In the genomic region with DNA sequence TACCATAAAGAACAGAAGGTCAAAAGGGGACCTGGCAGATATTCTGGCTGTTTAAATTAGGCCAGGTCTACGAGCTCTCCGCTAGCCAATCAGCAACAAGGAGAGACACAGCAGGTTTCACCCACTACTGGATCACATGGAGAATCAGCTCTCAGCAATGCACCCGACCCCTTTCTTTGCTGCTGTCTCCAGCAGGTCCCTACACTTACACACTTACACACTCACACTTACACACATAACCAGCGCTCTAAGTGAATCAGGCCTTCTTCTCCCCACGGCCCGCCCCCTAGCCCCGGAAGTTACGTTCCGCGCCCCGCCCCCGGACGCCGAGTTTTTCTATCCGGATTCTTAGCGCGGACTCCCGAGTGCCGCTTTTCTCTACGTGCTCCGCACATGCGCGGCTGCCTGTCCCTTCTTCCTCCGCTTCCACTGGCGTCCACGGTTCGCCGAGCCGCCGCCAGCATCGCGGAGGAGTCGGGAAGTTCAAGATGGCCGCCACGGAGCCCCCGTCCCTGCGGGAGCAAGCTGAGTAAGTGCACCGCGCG, we compare ENCODE assay signal across 8 mouse cellular contexts. TPM values are rescaled to one million over a fixed set of nuclear protein-coding genes. Genes with fewer than 3 reads are reported as not detected.
DNase-seq lines count a peak whose midpoint lies in the region; ATAC-seq lines count a peak whose summit lies in the region.

A gene (plus strand): TSS at position 137 of the 545 bp plus-strand sequence.

- H3K79me2 ChIP-seq in macrophage (ENCODE audit: inconsistent target): peaks cover 44% of the 10 kb centered on the region

- DNase-seq in WW6 (ENCODE audit: low read depth, low spot score): peak; percentile 64
- peak; percentile 82 to 90 for DNase-seq in cerebellum, postnatal 4 days (ENCODE audit: low spot score in 2 of 2)
- DNase-seq in gastrocnemius, adult 18-20 months (ENCODE audit: low spot score): peak; percentile 90
- DNase-seq in left cerebral cortex, adult 18-20 months (ENCODE audit: low spot score in 2 of 2): peak; percentile 95
- DNase-seq in right cerebral cortex, adult 18-20 months: peak; percentile 95
- DNase-seq in urinary bladder, postnatal 10 days (ENCODE audit: low spot score): peak; percentile 71

- peak within 1 kb of the TSS; percentile 96 for H3K4me3 ChIP-seq in hindbrain, embryonic 16.5 days (ENCODE audit: low read length)
- peak within 1 kb of the TSS; percentile 79 for H3K4me3 ChIP-seq in macrophage (ENCODE audit: inconsistent target)

- H3K27ac ChIP-seq in hindbrain, embryonic 16.5 days (ENCODE audit: low read depth, low read length): peak within 1 kb of the TSS; percentile 96
- H3K27ac ChIP-seq in macrophage: peak within 1 kb of the TSS; percentile 77

- H3K9me3 ChIP-seq in hindbrain, embryonic 16.5 days (ENCODE audit: control insufficient read depth, low read length): no peaks in the 10 kb centered on the region

- H3K27me3 ChIP-seq in hindbrain, embryonic 16.5 days (replicated peaks; ENCODE audit: control insufficient read depth, insufficient read depth, low read length): no peaks in the 10 kb centered on the region

- peak; percentile 85 for ATAC-seq in hindbrain, embryonic 16.5 days

- H3K4me1 ChIP-seq in hindbrain, embryonic 16.5 days (ENCODE audit: control insufficient read depth, insufficient read depth, low read depth, low read length): peaks cover 19% of the 10 kb centered on the region

- 1% methylated on average over 37 of the region's 40 CpGs for WGBS in hindbrain, embryonic 16.5 days
- under 1% methylated on average over 40 of the region's 40 CpGs for WGBS in macrophage (ENCODE audit: missing documents)

- H3K36me3 ChIP-seq in hindbrain, embryonic 16.5 days (ENCODE audit: control insufficient read depth, insufficient read depth, low read length): no peaks in the 10 kb centered on the region
- H3K36me3 ChIP-seq in macrophage (ENCODE audit: inconsistent target): no peaks in the 10 kb centered on the region

- H3K9ac ChIP-seq in hindbrain, embryonic 16.5 days (ENCODE audit: low read depth, low read length): peak within 1 kb of the TSS; percentile 93

- peak within 1 kb of the TSS; percentile 74 for H3K4me2 ChIP-seq in hindbrain, embryonic 16.5 days (ENCODE audit: low read length)

RNA-seq across cellular contexts. Expression of the gene that starts here (rescaled TPM):
- 10 to 100 TPM; 23.1 to 25.7 TPM for total RNA-seq in gastrocnemius, adult 18-20 months (2021)
- polyA plus RNA-seq in hindbrain, embryonic 16.5 days (2015; fragmentation: Nextera tagmentation; extraction: Ambion mirVana): 51.4 and 54.6 TPM in 2 replicates
- total RNA-seq in left cerebral cortex, adult 18-20 months (2021): 10 to 100 TPM; 81.7 to 83.0 TPM
- total RNA-seq in macrophage (2018; cell fraction: chromatin; rRNA removed): 100 to 1,000 TPM; 258 to 546 (median 384) TPM
- 10 to 100 TPM; 19.9 to 47.2 (median 33.0) TPM for total RNA-seq in macrophage (2018; cell fraction: cytosol; rRNA removed)
- 100 to 1,000 TPM; 129 to 356 (median 224) TPM for total RNA-seq in macrophage (2018; cell fraction: nucleus; rRNA removed)
- polyA plus RNA-seq in macrophage (2018): 38.8 to 42.0 TPM (median 39.1 TPM) in 3 replicates

Comparison
In these comparisons a context has a peak if more than half of its experiments do, and no peak if none do; other contexts are left out.
1. Peak in every context shown above with its lines: DNase-seq, ATAC-seq, H3K4me3 ChIP-seq and H3K27ac ChIP-seq.